Mouse (Mus musculus): ENCODE measurements around the gene Wfdc15b. TPM values are rescaled to one million over a fixed set of nuclear protein-coding genes. Genes with fewer than 3 reads are reported as not detected.
"Not testable (repeated sequence)": the region's sequence is repeated elsewhere in the genome, so short reads cannot be mapped to it uniquely, and the experiment has no call there.

Wfdc15b gene
- total RNA-seq (2021): not detected
- long read RNA-seq, experiment 1: 0 reads
- long read RNA-seq, experiment 2: 0 reads

- intact Hi-C loops (cut with DNase I; ENCODE audit: low total_unique reads): no loop called here
These were observed at the start of gene Wfdc15b for GRCm38 (mm10) chr2:164221522-164221921. TSS of gene Wfdc15b (minus strand) at chr2:164221660.

DNA sequence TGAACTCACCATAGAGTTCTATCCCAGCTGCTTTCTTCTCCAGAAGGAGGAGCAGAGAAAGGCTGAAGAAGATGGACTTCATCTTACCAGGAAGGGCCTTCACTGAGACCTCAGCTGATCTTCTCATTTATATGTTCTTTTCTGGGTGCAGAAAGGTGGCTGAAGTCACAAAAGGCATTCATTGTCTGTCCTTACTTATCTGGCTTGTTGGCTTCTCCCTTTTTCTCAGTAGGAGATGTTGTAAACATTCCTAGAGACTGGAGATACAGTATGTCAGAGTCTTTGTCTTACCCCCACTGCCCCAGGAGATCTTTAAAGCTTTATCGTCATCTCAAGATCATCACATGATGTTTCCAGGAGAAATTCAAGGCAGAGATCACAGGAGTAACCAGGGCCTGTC lies 35.1 kb upstream of the Wfdc15b start, which contains the start of gene Svs3b:
Gene Svs3b, minus strand, starts transcription at position 101 of the 400 bp plus-strand sequence.
- DNase-seq; intact Hi-C loops (cut with DNase I; ENCODE audit: low total_unique reads): not testable (repeated sequence)

More at GRCm38 (mm10) chr2:164221522-164221921, at the start of gene Wfdc15b:
- no peak for DNase-seq

- DNase-seq: no peak
- intact Hi-C loops (cut with DNase I; ENCODE audit: low total_unique reads): no loop called here
These were observed 16.9 kb upstream of the Wfdc15b start, which contains the start of gene Svs2 for GRCm38 (mm10) chr2:164238366-164238765. TSS of gene Svs2 (minus strand) at chr2:164238466.

DNA sequence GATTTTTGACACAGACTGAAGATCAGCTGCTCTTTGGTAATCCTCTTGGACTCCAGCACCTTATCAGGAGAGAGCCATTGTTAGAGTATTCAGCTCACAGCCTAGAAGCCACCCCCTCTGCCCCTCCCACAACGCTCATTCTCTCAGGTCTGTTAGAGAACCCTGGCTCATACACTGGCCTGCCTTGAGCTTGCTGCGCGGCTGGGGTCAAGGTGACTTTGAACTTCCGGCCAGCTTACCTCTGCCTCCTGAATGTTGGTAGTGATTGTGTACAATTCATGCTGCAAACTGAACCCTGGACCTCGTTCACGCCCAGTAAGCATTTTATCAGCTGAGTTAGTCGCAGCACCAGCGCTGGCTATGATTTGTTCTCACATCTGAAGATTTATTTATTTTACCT lies 11.2 kb upstream of the Wfdc15b start:
- no peak for DNase-seq
- intact Hi-C loops (cut with DNase I; ENCODE audit: low total_unique reads): no loop called here

DNA sequence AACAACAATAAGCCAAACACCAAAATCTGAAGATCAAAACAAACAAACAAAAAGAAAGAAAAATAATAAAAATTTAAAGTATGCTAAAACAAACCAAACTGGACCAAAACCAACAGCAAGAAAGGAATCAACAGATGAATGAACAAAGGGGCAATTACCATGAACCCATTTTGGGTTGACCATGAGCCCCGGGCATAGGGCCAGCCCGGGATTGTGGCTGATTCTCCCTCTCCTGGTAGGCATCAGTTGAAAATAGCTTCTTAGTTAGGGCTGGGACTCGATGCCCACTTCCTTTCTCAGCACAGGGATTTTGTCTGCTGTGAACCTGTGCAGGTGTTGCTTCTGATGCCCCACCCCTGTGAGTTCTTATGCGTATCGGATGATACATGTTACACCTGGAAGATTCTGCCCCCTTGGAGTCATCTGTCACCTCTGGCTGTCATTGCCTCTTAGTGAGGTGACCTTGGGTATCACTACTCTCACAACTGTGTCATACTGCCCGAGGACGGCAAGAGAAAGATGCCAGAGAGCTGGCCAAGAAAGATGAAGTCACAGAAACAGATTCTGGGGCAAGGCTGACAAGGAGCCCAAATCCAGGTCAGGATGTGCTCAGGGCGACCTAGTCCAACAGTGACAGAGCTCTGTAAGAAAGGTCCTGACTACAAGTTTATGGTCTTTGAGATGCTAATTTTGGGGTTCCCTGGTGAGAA lies 7.1 kb upstream of the Wfdc15b start:
- intact Hi-C loops (cut with DNase I; ENCODE audit: low total_unique reads): no loop called here
- DNase-seq: no peak

GRCm38 (mm10) chr2:164219295-164219694 lies 2.2 kb downstream of the Wfdc15b start:
- intact Hi-C loops (cut with DNase I; ENCODE audit: low total_unique reads): no loop called here
- no peak for DNase-seq

DNA sequence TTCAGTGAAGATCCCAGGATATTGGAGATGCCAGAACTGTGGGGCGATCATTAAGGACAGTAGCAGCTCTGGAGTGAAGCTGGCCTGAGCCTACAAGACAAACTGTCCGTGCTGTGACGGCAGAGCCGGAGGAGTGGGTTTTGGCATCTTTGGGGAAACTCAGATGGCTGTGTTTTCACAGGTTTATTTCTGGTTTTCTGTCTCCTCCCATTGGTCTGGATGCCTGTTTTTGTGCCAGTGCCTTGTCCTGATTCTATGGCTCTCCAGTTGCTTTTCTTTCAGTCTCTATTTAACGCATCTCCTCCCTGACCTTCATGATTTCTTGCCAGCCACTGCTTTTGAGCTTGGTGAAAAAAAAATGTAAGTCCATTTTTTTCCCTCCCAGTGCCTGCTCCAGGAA lies 8.7 kb downstream of the Wfdc15b start:
- intact Hi-C loops (cut with DNase I; ENCODE audit: low total_unique reads): no loop called here
- no peak for DNase-seq

GRCm38 (mm10) chr2:164210892-164211291 lies 10.6 kb downstream of the Wfdc15b start:
- intact Hi-C loops (cut with DNase I; ENCODE audit: low total_unique reads): no loop called here
- DNase-seq: no peak

GRCm38 (mm10) chr2:164206676-164207075 lies 14.8 kb downstream of the Wfdc15b start:
- intact Hi-C loops (cut with DNase I; ENCODE audit: low total_unique reads): no loop called here

GRCm38 (mm10) chr2:164206011-164206410 lies 15.4 kb downstream of the Wfdc15b start:
- intact Hi-C loops (cut with DNase I; ENCODE audit: low total_unique reads); DNase-seq: not testable (repeated sequence)

More at GRCm38 (mm10) chr2:164206676-164207075, 14.8 kb downstream of the Wfdc15b start:
- no peak for DNase-seq

DNA sequence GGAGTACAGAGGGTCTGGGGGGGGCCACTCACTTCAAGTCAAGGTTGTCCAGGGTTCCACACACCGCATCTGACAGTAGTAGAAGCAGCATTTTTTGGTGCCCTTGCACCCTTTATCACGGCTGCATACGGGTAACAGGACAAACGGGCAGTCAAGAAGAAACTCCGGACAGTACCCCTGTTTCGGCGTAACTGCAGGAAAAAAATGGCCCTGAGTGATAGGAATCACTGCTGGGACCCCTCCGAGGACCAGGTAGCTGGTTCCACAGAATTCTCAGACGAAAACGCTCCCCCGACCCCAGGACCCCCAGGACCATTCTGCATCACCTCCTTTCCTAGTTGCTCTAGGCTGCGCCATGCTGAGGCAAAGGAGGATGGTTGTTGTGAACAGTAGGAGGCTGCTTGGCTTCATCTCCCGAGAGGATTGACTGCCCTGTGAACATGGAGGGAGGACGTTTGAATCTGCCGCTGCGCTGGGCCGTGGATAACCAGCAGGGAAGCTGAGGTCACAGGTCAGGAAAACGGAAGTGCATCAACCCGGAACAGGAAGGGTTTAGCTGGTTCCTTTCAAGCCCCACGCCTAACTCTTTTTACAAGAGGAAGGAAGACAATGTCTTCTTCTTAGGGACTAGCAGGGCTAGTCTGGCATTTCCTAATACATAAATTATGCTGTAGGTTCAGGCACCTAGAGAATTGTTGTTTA lies 21.7 kb downstream of the Wfdc15b start, which contains the start of gene Wfdc15a:
Gene Wfdc15a, minus strand, starts transcription at position 505 of the 702 bp plus-strand sequence.
- no peak for DNase-seq

GRCm38 (mm10) chr2:164196700-164196990 lies 24.8 kb downstream of the Wfdc15b start:
- intact Hi-C loops (cut with DNase I; ENCODE audit: low total_unique reads): no loop called here
- DNase-seq: no peak

More for the DNA sequence above, 21.7 kb downstream of the Wfdc15b start, which contains the start of gene Wfdc15a:
- intact Hi-C loops (cut with DNase I; ENCODE audit: low total_unique reads): no loop called here

DNA sequence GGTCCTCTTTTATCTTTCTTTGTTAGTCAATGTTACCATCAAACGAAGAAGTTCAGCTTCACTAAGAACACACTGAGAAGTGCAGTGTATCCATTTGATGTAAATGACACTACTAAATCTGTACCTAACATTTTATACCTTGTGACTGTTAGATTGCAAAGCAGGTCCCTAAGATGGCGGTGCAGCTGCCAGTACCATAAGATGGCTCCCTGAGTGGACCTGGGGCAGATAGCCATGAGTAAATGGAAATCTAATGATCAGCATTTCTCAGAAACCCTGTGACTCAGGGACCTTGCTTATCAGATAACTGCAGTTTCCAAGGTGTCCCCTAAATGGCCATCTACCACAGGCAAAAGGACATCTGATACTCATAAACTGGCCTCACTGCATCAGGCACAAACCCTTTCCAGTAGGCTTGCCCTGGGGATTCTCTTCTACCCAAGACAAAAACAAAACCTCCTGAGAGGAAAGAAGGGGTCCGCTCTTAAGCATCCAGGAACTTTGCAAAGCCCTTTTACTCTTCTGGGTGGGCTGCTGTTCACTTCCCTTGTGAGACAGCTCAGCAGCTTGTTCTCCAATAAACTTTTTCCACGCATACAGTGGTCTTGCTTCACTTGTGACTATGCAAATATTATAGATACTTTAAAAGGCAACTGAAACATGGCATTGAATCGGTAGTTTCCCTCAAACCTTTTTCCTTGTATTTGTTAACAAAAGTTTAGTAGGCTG lies 25.3 kb downstream of the Wfdc15b start:
- no peak for DNase-seq
- intact Hi-C loops (cut with DNase I; ENCODE audit: low total_unique reads): no loop called here

- intact Hi-C loops (cut with DNase I; ENCODE audit: low total_unique reads): no loop called here
These were observed 26.4 kb downstream of the Wfdc15b start for GRCm38 (mm10) chr2:164194959-164195630.

GRCm38 (mm10) chr2:164192279-164192678 lies 29.2 kb downstream of the Wfdc15b start:
- intact Hi-C loops (cut with DNase I; ENCODE audit: low total_unique reads): no loop called here
- DNase-seq: no peak

More at GRCm38 (mm10) chr2:164194959-164195630, 26.4 kb downstream of the Wfdc15b start:
- DNase-seq: no peak

GRCm38 (mm10) chr2:164190576-164190975 lies 30.9 kb downstream of the Wfdc15b start, which contains the start of gene Wfdc12:
TSS of gene Wfdc12 (minus strand) at chr2:164190608.
- DNase-seq: no peak
- intact Hi-C loops (cut with DNase I; ENCODE audit: low total_unique reads): no loop called here

- DNase-seq: no peak
- intact Hi-C loops (cut with DNase I; ENCODE audit: low total_unique reads): no loop called here
These were observed 32.7 kb downstream of the Wfdc15b start for GRCm38 (mm10) chr2:164188722-164189121.

- intact Hi-C loops (cut with DNase I; ENCODE audit: low total_unique reads): loop anchor here (5.0 kb wide), 1 partner anchor 52 kb away; no protein-coding TSS in a partner anchor
- no peak for DNase-seq
These were observed 37.2 kb downstream of the Wfdc15b start for GRCm38 (mm10) chr2:164184145-164184719.

DNA sequence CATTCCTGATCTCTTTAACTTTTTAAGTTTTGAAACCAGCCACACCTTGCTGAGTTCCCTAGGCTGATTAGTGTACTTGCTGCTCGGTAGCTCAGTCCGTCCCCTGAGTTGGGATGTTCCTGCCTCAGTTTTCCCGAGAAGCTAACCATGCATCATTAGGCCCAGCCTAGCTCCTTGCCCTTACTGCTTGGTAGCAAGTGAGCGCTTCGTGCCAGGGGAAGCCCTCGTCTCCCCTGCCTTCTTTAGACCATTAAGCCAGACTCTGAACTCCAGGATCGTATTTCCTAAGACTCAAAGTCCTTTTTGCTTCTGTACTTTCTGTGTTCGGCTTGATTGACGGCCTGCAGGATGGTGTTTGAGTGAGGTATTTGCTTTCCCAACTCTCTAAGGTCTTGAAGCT lies 38.1 kb downstream of the Wfdc15b start:
- DNase-seq: no peak
- intact Hi-C loops (cut with DNase I; ENCODE audit: low total_unique reads): loop anchor here (5.0 kb wide), 1 partner anchor 51 kb away; no protein-coding TSS in a partner anchor
